Mouse (Mus musculus): Measurements from ENCODE around the gene Scaper. TPM values are rescaled to one million over a fixed set of nuclear protein-coding genes. Genes with fewer than 3 reads are reported as not detected.

Gene Scaper
- total and polyA plus RNA-seq, 3 experiments, result 5.1 to 17.5 (median 17.1) TPM

- Histone ChIP-seq H3K9ac (ENCODE audit: low read depth, low read length) (no peak overlapping the region), H3K27me3 (ENCODE audit: control insufficient read depth, insufficient read depth, low read length) (no peaks in the 10 kb centered on the region), H3K4me3 (no peak overlapping the region), H3K27ac (no peak overlapping the region), H3K79me2 (replicated peaks; ENCODE audit: control insufficient read depth, insufficient read depth, low read length) (no peaks in the 10 kb centered on the region), H3K4me1 (ENCODE audit: control insufficient read depth, insufficient read depth, low read length) (no peaks in the 10 kb centered on the region), H3K36me3 (ENCODE audit: control insufficient read depth, insufficient read depth, low read length) (no peaks in the 10 kb centered on the region)
- DNase-seq, result no peak
- TF ChIP-seq EP300 (IDR thresholded peaks at IDR 0.05; ENCODE audit: insufficient read depth, low read depth, low read length) (no peak), POLR2A (IDR thresholded peaks at IDR 0.05; ENCODE audit: insufficient read depth, low read depth, low read length) (no peak), CTCF (IDR thresholded peaks at IDR 0.05) (no peak)
- WGBS, result 61% methylated on average over 1 of the region's 1 CpGs
- intact Hi-C loops (cut with DNase I), result no loop called here
These were observed 242.6 kb downstream of the Scaper start for GRCm38 (mm10) chr9:55695307-55695706.

- Histone ChIP-seq H3K36me3 (ENCODE audit: control insufficient read depth, insufficient read depth, low read length) (no peaks in the 10 kb centered on the region), H3K27ac (no peak overlapping the region), H3K9ac (ENCODE audit: low read depth, low read length) (no peak overlapping the region), H3K4me1 (ENCODE audit: control insufficient read depth, insufficient read depth, low read length) (no peaks in the 10 kb centered on the region), H3K4me3 (no peak overlapping the region), H3K27me3 (ENCODE audit: control insufficient read depth, insufficient read depth, low read length) (no peaks in the 10 kb centered on the region), H3K79me2 (replicated peaks; ENCODE audit: control insufficient read depth, insufficient read depth, low read length) (no peaks in the 10 kb centered on the region)
- no peak for DNase-seq
- no peak for TF ChIP-seq CTCF (IDR thresholded peaks at IDR 0.05)
- no peak for TF ChIP-seq POLR2A (IDR thresholded peaks at IDR 0.05; ENCODE audit: insufficient read depth, low read depth, low read length)
- no peak for TF ChIP-seq EP300 (IDR thresholded peaks at IDR 0.05; ENCODE audit: insufficient read depth, low read depth, low read length)
- intact Hi-C loops (cut with DNase I), result no loop called here
These were observed 260.8 kb downstream of the Scaper start for GRCm38 (mm10) chr9:55677099-55677498.

- WGBS, result 90% methylated on average over 2 of the region's 2 CpGs
- DNase-seq, result no peak
- Histone ChIP-seq H3K9ac (ENCODE audit: low read depth, low read length) (no peak overlapping the region), H3K27ac (no peak overlapping the region), H3K4me1 (ENCODE audit: control insufficient read depth, insufficient read depth, low read length) (no peaks in the 10 kb centered on the region), H3K79me2 (replicated peaks; ENCODE audit: control insufficient read depth, insufficient read depth, low read length) (no peaks in the 10 kb centered on the region), H3K4me3 (no peak overlapping the region), H3K36me3 (ENCODE audit: control insufficient read depth, insufficient read depth, low read length) (no peaks in the 10 kb centered on the region), H3K27me3 (ENCODE audit: control insufficient read depth, insufficient read depth, low read length) (no peaks in the 10 kb centered on the region)
- TF ChIP-seq EP300 (IDR thresholded peaks at IDR 0.05; ENCODE audit: insufficient read depth, low read depth, low read length), result no peak
- no peak for TF ChIP-seq POLR2A (IDR thresholded peaks at IDR 0.05; ENCODE audit: insufficient read depth, low read depth, low read length)
- TF ChIP-seq CTCF (IDR thresholded peaks at IDR 0.05), result no peak
- intact Hi-C loops (cut with DNase I), result no loop called here
These were observed 291.5 kb downstream of the Scaper start for GRCm38 (mm10) chr9:55646444-55646843.

DNA sequence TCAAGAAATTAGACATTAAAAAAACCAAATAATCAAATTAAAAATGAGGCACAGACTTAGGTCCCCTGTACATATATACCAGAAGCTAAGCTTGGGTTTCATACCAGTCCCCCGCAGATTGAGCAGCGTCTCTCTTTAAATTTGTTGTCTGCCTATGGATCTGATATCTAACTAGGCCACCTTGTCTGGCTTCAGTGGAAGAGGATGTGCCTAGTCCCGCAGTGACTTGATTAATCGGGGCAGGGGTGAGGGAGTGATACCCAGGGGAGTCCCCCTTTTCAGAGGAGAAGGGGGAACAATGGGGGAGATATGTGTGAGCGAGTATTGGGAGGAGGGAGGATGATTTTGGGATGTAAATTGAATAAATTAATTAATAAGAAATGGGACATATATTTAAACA, 310.9 kb downstream of the Scaper start:
- no peak for DNase-seq
- H3K4me1 ChIP-seq (ENCODE audit: control insufficient read depth, insufficient read depth, low read length), result no peaks in the 10 kb centered on the region
- H3K9ac ChIP-seq (ENCODE audit: low read depth, low read length), result no peak overlapping the region
- H3K4me3 ChIP-seq, result no peak overlapping the region
- no peaks in the 10 kb centered on the region for H3K79me2 ChIP-seq (replicated peaks; ENCODE audit: control insufficient read depth, insufficient read depth, low read length)
- H3K27me3 ChIP-seq (ENCODE audit: control insufficient read depth, insufficient read depth, low read length), result no peaks in the 10 kb centered on the region
- 77% methylated on average over 5 of the region's 5 CpGs for WGBS
- H3K27ac ChIP-seq, result no peak overlapping the region
- TF ChIP-seq POLR2A (IDR thresholded peaks at IDR 0.05; ENCODE audit: insufficient read depth, low read depth, low read length) (no peak), CTCF (IDR thresholded peaks at IDR 0.05) (no peak), EP300 (IDR thresholded peaks at IDR 0.05; ENCODE audit: insufficient read depth, low read depth, low read length) (no peak)
- intact Hi-C loops (cut with DNase I), result no loop called here
- no peaks in the 10 kb centered on the region for H3K36me3 ChIP-seq (ENCODE audit: control insufficient read depth, insufficient read depth, low read length)

- Histone ChIP-seq H3K4me3 (no peak overlapping the region), H3K36me3 (ENCODE audit: control insufficient read depth, insufficient read depth, low read length) (no peaks in the 10 kb centered on the region), H3K9ac (ENCODE audit: low read depth, low read length) (no peak overlapping the region), H3K79me2 (replicated peaks; ENCODE audit: control insufficient read depth, insufficient read depth, low read length) (no peaks in the 10 kb centered on the region), H3K27ac (no peak overlapping the region), H3K27me3 (ENCODE audit: control insufficient read depth, insufficient read depth, low read length) (no peaks in the 10 kb centered on the region), H3K4me1 (ENCODE audit: control insufficient read depth, insufficient read depth, low read length) (no peaks in the 10 kb centered on the region)
- TF ChIP-seq CTCF (IDR thresholded peaks at IDR 0.05) (no peak), EP300 (IDR thresholded peaks at IDR 0.05; ENCODE audit: insufficient read depth, low read depth, low read length) (no peak), POLR2A (IDR thresholded peaks at IDR 0.05; ENCODE audit: insufficient read depth, low read depth, low read length) (no peak)
- DNase-seq, result no peak
- WGBS, result 79% methylated on average over 3 of the region's 3 CpGs
- intact Hi-C loops (cut with DNase I), result no loop called here
These were observed 323.2 kb downstream of the Scaper start for GRCm38 (mm10) chr9:55614711-55615110.

DNA sequence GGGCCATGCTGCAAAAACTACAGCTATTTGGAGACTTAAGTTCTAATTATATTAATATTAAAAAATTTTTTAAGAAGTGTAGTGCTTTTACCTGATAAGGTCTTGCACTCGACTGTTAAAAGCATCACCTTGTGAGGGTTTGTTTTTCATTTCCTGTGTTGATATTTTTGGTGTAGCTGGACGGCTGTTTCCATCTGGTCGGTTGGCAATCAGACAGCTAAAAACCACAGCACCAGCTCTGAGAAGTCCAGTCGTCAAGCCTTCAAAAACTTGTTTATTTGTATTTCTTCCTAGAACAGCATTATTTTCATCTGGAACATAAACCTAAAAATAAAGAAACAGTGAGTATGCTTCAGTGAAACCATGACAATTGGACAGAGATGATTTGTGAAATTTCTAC, 328.2 kb downstream of the Scaper start:
- Histone ChIP-seq H3K4me3 (no peak overlapping the region), H3K4me1 (ENCODE audit: control insufficient read depth, insufficient read depth, low read length) (no peaks in the 10 kb centered on the region), H3K9ac (ENCODE audit: low read depth, low read length) (no peak overlapping the region), H3K36me3 (ENCODE audit: control insufficient read depth, insufficient read depth, low read length) (no peaks in the 10 kb centered on the region), H3K79me2 (replicated peaks; ENCODE audit: control insufficient read depth, insufficient read depth, low read length) (no peaks in the 10 kb centered on the region), H3K27ac (no peak overlapping the region), H3K27me3 (ENCODE audit: control insufficient read depth, insufficient read depth, low read length) (no peaks in the 10 kb centered on the region)
- 36% methylated on average over 4 of the region's 4 CpGs for WGBS
- intact Hi-C loops (cut with DNase I), result no loop called here
- TF ChIP-seq EP300 (IDR thresholded peaks at IDR 0.05; ENCODE audit: insufficient read depth, low read depth, low read length) (no peak), CTCF (IDR thresholded peaks at IDR 0.05) (no peak), POLR2A (IDR thresholded peaks at IDR 0.05; ENCODE audit: insufficient read depth, low read depth, low read length) (no peak)
- DNase-seq, result peak in 1 of 2 experiments; percentile 9

Data from heart, adult 2 months (tissue).